Mouse (Mus musculus) urinary bladder, postnatal 10 days (tissue): ENCODE measurements around the gene Vmn1r225.
"Not testable (repeated sequence)": the region's sequence is repeated elsewhere in the genome, so short reads cannot be mapped to it uniquely, and the experiment has no call there.

Experiments used
- DNase-seq: peaks from one replicate; pipeline ENCODE4 v3.0.0; 2022; ENCODE audit warnings: low spot score

Gene Vmn1r225

DNA sequence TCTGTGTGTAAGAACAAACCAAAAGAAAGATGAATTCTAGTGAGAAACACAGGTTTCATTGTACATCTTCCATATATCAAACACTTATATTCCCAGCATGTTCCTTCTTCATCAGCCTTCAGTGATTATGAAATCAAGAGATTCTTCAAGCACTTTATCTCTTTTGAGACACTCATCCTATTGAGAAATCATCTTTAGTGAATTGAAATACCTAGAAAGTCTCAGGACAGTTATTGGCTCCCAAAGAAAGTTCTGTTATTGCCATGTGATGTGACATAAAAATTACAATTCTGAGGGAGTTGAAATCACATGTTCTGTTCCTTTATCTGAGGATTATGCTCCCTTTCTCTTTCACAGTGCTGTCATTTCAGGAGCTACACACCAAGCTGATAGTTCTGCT, at the start of gene Vmn1r225:
Vmn1r225 (plus strand) TSS at position 301 of the 400 bp plus-strand sequence.
- no peak for DNase-seq

DNA sequence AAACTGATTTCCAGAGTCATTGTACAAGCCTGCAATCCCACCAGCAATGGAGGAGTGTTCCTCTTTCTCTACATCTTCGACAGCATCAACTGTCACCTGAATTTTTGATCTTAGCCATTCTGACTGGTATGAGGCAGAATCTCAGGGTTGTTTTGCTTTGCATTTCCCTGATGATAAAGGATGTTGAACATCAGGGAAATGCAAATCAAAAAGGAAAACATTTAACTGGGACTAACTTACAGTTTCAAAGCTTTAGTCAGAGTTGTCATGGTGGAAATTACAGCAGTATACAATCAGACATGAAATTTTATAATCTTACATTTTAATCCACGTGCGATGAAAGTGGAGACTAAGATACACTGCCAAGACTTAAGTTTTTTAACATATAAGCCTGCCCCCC, 24.6 kb upstream of the Vmn1r225 start:
- DNase-seq = no peak

DNA sequence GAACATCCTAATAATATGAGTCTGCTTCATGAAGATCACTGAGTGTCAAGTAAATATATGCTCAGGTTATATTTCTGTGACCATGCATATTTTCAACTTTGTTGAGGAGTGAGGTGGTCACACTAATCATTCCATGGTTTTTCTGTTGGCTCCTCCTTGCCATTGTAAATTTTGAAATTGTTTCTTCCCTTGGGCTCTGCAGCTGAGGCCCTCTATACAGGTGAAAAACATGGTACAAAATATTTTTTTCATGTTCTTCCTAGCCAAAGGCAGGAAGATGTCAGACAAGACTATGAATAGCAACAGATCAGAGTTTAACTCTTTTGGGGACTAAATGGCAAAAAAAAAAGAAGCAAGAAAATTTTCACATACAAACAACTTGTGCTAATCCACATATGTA, 16.7 kb upstream of the Vmn1r225 start, which contains the start of gene Vmn2r108:
Vmn2r108 (minus strand) TSS at position 101 of the 400 bp plus-strand sequence.
- no peak for DNase-seq

DNA sequence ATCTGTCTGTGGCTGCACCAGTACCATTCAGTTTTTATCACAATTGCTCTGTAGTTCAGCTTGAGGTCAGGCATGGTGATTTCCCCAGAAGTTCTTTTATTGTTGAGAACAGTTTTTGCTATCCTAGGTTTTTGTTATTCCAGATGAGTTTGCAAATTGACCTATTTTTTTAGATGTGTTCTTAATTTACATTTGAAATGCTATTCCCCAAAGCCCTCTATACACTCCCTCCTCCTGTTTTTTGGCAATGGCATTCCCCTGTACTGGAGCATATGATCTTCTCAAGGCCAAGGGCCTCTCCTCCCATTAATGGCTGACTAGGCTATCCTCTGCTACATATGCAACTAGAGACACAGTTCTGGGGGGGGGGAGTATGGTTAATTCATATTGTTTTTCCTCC, 10.3 kb downstream of the Vmn1r225 start:
- DNase-seq = not testable (repeated sequence)
